Mouse (Mus musculus) lung, adult 2 months (tissue): ENCODE measurements at regions not wholly inside any gene's neighbourhood (a gene's known extent, or its start where the extent isn't known, plus 50 kb on each side); places are given as distances from the start of the nearest gene placed in this dataset.

Experiments
- CTCF ChIP-seq: fragments of 200-500 bp; IDR thresholded peaks from 2 replicates; pipeline ENCODE4 v1.5.1; 2011; ENCODE audit warnings: mild to moderate bottlenecking, low read length, control low read depth; ENCODE audit not compliant: insufficient read depth
- POLR2A ChIP-seq: fragments of 200-500 bp; IDR thresholded peaks from 2 replicates; pipeline ENCODE4 v1.6.1; 2011; ENCODE audit warnings: low read depth, mild to moderate bottlenecking, control low read depth, low read length, borderline replicate concordance; ENCODE audit errors: extremely low read depth

DNA sequence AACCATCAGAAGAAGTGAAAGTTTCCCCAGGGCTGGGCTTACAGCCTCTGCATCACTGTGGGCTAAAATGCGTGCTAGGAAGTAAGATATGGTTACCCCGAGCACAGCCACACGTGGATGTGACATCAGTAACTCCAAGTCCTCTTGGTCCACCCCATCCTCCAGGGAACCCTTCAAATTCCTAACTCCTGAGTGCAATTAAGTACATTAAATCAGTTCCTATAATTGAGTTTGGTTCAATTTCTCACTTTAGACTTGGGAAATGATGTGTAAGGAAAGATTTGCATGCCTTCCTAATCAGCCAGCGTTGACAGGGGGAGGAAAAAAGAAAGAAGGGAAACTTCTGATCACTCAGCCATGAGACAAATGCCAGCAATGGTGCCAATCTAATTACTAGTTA lies 129.2 kb upstream of the Tenm4 start:
- TF ChIP-seq CTCF: no peak
- no peak for TF ChIP-seq POLR2A
